Mouse (Mus musculus) thymus, adult 2 months (tissue): ENCODE results near the gene Dlec1. TPM values are rescaled to one million over a fixed set of nuclear protein-coding genes. Genes with fewer than 3 reads are reported as not detected.

ENCODE experiments used
- DNase-seq: peaks from one replicate; pipeline ENCODE4 v3.0.0; 2021
- H3K27ac ChIP-seq: fragments of 200-500 bp; 2 replicates; pipeline ENCODE4 v1.5.1; 2012; ENCODE audit warnings: low read length, control low read depth; ENCODE audit not compliant: control insufficient read depth, insufficient read depth
- H3K27me3 ChIP-seq: fragments of 200-500 bp; 2 replicates; pipeline ENCODE4 v1.6.1; 2012; ENCODE audit warnings: mild to moderate bottlenecking, low read length, moderate library complexity, mixed read lengths; ENCODE audit not compliant: control insufficient read depth, insufficient read depth
- H3K36me3 ChIP-seq: fragments of 200-500 bp; 2 replicates; pipeline ENCODE4 v1.6.1; 2012; ENCODE audit warnings: mild to moderate bottlenecking, low read length, moderate library complexity; ENCODE audit not compliant: control insufficient read depth, insufficient read depth
- H3K4me1 ChIP-seq: fragments of 200-500 bp; replicated peaks from 2 replicates; pipeline ENCODE4 v1.6.1; 2012; ENCODE audit warnings: low read length; ENCODE audit not compliant: control insufficient read depth, insufficient read depth
- H3K4me3 ChIP-seq: fragments of 200-500 bp; 2 replicates; pipeline ENCODE4 v1.5.1; 2012; ENCODE audit warnings: mild to moderate bottlenecking, low read length, control low read depth, moderate library complexity; ENCODE audit not compliant: control insufficient read depth, insufficient read depth
- CTCF ChIP-seq: fragments of 200-500 bp; IDR thresholded peaks from 2 replicates; pipeline ENCODE4 v1.5.1; 2012; ENCODE audit warnings: mild to moderate bottlenecking, control low read depth, low read length, moderate library complexity, borderline replicate concordance; ENCODE audit not compliant: control insufficient read depth, poor library complexity, insufficient read depth; ENCODE audit errors: extremely low read depth
- POLR2A ChIP-seq: fragments of 200-500 bp; IDR thresholded peaks from 2 replicates; pipeline ENCODE4 v1.6.1; 2012; ENCODE audit warnings: mild to moderate bottlenecking, low read length, control low read depth, moderate library complexity; ENCODE audit not compliant: control insufficient read depth, poor library complexity, insufficient read depth; ENCODE audit errors: extremely low read depth
- WGBS: fragments of 180-500 bp; shearing (Covaris S2); methylation state at CpG from one replicate; pipeline ENCODE4 v1.1.7; 2018; 5-methylcytosine and 5-hydroxymethylcytosine counted together
- polyA plus RNA-seq: library from polyadenylated mRNA; depleted of rRNA; stranded (reverse); fragments of >200 nt; gene quantifications from 2 replicates; pipeline ENCODE4 v1.2.3, GENCODE M21; 2012

Dlec1 gene
- polyA plus RNA-seq, 1 experiment, result 0.73 TPM

GRCm38 (mm10) chr9:119114911-119115310 is 12.6 kb downstream of the Dlec1 start:
- 92% methylated on average over 17 of the region's 17 CpGs for WGBS
- no peaks in the 10 kb centered on the region for H3K27me3 ChIP-seq
- H3K4me3 ChIP-seq, result no peak overlapping the region
- no peak for DNase-seq
- no peaks in the 10 kb centered on the region for H3K4me1 ChIP-seq
- H3K27ac ChIP-seq, result no peak overlapping the region
- no peak for TF ChIP-seq POLR2A
- TF ChIP-seq CTCF, result no peak
- H3K36me3 ChIP-seq, result no peaks in the 10 kb centered on the region

- TF ChIP-seq POLR2A (no peak), CTCF (no peak)
- WGBS, result 91% methylated on average over 19 of the region's 19 CpGs
- Histone ChIP-seq H3K27me3 (no peaks in the 10 kb centered on the region), H3K4me1 (no peaks in the 10 kb centered on the region), H3K27ac (no peak overlapping the region), H3K36me3 (no peaks in the 10 kb centered on the region), H3K4me3 (no peak overlapping the region)
- DNase-seq, result no peak
These were observed 17.3 kb downstream of the Dlec1 start for GRCm38 (mm10) chr9:119119409-119120167.

GRCm38 (mm10) chr9:119120168-119120560 is 17.9 kb downstream of the Dlec1 start:
- Histone ChIP-seq H3K27me3 (no peaks in the 10 kb centered on the region), H3K4me1 (no peaks in the 10 kb centered on the region), H3K4me3 (no peak overlapping the region), H3K27ac (no peak overlapping the region), H3K36me3 (no peaks in the 10 kb centered on the region)
- TF ChIP-seq POLR2A (no peak), CTCF (no peak)
- 86% methylated on average over 3 of the region's 3 CpGs for WGBS
- no peak for DNase-seq

GRCm38 (mm10) chr9:119122596-119123369 is 20.5 kb downstream of the Dlec1 start:
- Histone ChIP-seq H3K27me3 (no peaks in the 10 kb centered on the region), H3K36me3 (no peaks in the 10 kb centered on the region), H3K27ac (no peak overlapping the region), H3K4me3 (no peak overlapping the region), H3K4me1 (no peaks in the 10 kb centered on the region)
- TF ChIP-seq CTCF (no peak), POLR2A (no peak)
- DNase-seq, result no peak
- whole genome bisulfite sequencing, result 87% methylated on average over 18 of the region's 18 CpGs

- no peaks in the 10 kb centered on the region for H3K4me1 ChIP-seq
- no peaks in the 10 kb centered on the region for H3K36me3 ChIP-seq
- no peak overlapping the region for H3K27ac ChIP-seq
- TF ChIP-seq CTCF (no peak), POLR2A (no peak)
- DNase-seq, result no peak
- 86% methylated on average over 12 of the region's 12 CpGs for WGBS
- H3K4me3 ChIP-seq, result no peak overlapping the region
- no peaks in the 10 kb centered on the region for H3K27me3 ChIP-seq
These were observed 26.3 kb downstream of the Dlec1 start for GRCm38 (mm10) chr9:119128436-119129181.

- H3K27me3 ChIP-seq, result no peaks in the 10 kb centered on the region
- H3K4me3 ChIP-seq, result no peak overlapping the region
- no peaks in the 10 kb centered on the region for H3K4me1 ChIP-seq
- 51% methylated on average over 5 of the region's 5 CpGs for WGBS
- DNase-seq, result no peak
- no peak for TF ChIP-seq CTCF
- TF ChIP-seq POLR2A, result no peak
- no peaks in the 10 kb centered on the region for H3K36me3 ChIP-seq
- no peak overlapping the region for H3K27ac ChIP-seq
These were observed 28.4 kb downstream of the Dlec1 start for GRCm38 (mm10) chr9:119130692-119131091.
